In genomic region chr8:110895812-110896211, GRCm38 (mm10) we compare ENCODE assay signal across 29 mouse cellular contexts. TPM values are rescaled to one million over a fixed set of nuclear protein-coding genes. Genes with fewer than 3 reads are reported as not detected.
DNase-seq lines count a peak whose midpoint lies in the region; ATAC-seq and TF ChIP-seq lines count a peak whose summit lies in the region.
"Had no signal": no experiment of that assay in that cellular context is flagged by ENCODE, and none has a peak within 500 bp of the region (broad histone marks: within the 10 kb centered on the region; RNA-seq: fewer than 3 reads in every experiment).

No protein-coding gene starts in this region.

- H3K4me2 ChIP-seq in neural tube, embryonic 11.5 days (ENCODE audit: low read depth) = no peak overlapping the region
- H3K4me2 ChIP-seq: embryonic facial prominence, embryonic 13.5 days; forebrain, embryonic 12.5 days; forebrain, embryonic 15.5 days; heart, embryonic 11.5 days; hindbrain, embryonic 13.5 days; intestine, embryonic 15.5 days had no signal

- no peaks in the 10 kb centered on the region for H3K27me3 ChIP-seq in neural tube, embryonic 11.5 days (ENCODE audit: control insufficient read depth, insufficient read depth, low read length)
- H3K27me3 ChIP-seq: embryonic facial prominence, embryonic 13.5 days; forebrain, embryonic 12.5 days; forebrain, embryonic 15.5 days; hindbrain, embryonic 13.5 days; intestine, embryonic 15.5 days had no signal

- peak; percentile 8 for DNase-seq in neural tube, embryonic 11.5 days (ENCODE audit: low spot score)
- DNase-seq in neural tube, embryonic 10.5 days (ENCODE audit: extremely low spot score, low spot score) = no peak
- DNase-seq in Muller cell, postnatal 12 days (ENCODE audit: inconsistent ontology term) = no peak
- DNase-seq in MN1 (ENCODE audit: low spot score) = no peak
- DNase-seq: adrenal gland, adult 8-10 months; adrenal gland, postnatal 25 days; cerebellum, adult 18-20 months; cerebellum, postnatal 10 days; cerebellum, postnatal 36 days; embryo, embryonic 11 days; gastrocnemius, postnatal 25 days; heart, adult 11 months; heart, postnatal 36 days; kidney, adult 11 months had no signal

- H3K9ac ChIP-seq in neural tube, embryonic 11.5 days (ENCODE audit: low read length) = no peak overlapping the region
- H3K9ac ChIP-seq: embryonic facial prominence, embryonic 13.5 days; forebrain, embryonic 12.5 days; forebrain, embryonic 15.5 days; hindbrain, embryonic 13.5 days; intestine, embryonic 15.5 days had no signal

- no peaks in the 10 kb centered on the region for H3K4me1 ChIP-seq in neural tube, embryonic 11.5 days (ENCODE audit: control insufficient read depth, insufficient read depth, low read length)
- 0 out of 2 replicates have a peak, but pooled peaks cover 2% of the 10 kb centered on the region for H3K4me1 ChIP-seq in bone marrow, adult 2 months (ENCODE audit: control insufficient read depth, insufficient read depth, low read length)
- H3K4me1 ChIP-seq: embryonic facial prominence, embryonic 10.5 days; forebrain, embryonic 12.5 days; forebrain, embryonic 15.5 days; hindbrain, embryonic 13.5 days had no signal

- no peaks in the 10 kb centered on the region for H3K9me3 ChIP-seq in neural tube, embryonic 11.5 days (ENCODE audit: control insufficient read depth, low read length)
- H3K9me3 ChIP-seq: embryonic facial prominence, embryonic 10.5 days; embryonic facial prominence, embryonic 13.5 days; forebrain, embryonic 12.5 days; forebrain, embryonic 15.5 days; G1E; hindbrain, embryonic 10.5 days; hindbrain, embryonic 13.5 days; intestine, embryonic 15.5 days had no signal

- H3K27ac ChIP-seq in neural tube, embryonic 11.5 days (ENCODE audit: low read depth, low read length) = no peak overlapping the region
- H3K27ac ChIP-seq in bone marrow, adult 2 months (ENCODE audit: control insufficient read depth, insufficient read depth, low read depth, low read length, poor library complexity) = peak overlapping the region; percentile 68
- H3K27ac ChIP-seq: embryonic facial prominence, embryonic 10.5 days; embryonic facial prominence, embryonic 13.5 days; forebrain, embryonic 12.5 days; forebrain, embryonic 15.5 days; hindbrain, embryonic 10.5 days; hindbrain, embryonic 13.5 days; intestine, embryonic 15.5 days had no signal

- H3K36me3 ChIP-seq in neural tube, embryonic 11.5 days (ENCODE audit: control insufficient read depth, insufficient read depth, low read length) = no peaks in the 10 kb centered on the region
- H3K36me3 ChIP-seq: intestine, embryonic 15.5 days had no signal

- H3K4me3 ChIP-seq in neural tube, embryonic 11.5 days (ENCODE audit: low read depth, low read length) = no peak overlapping the region
- no peak overlapping the region for H3K4me3 ChIP-seq in bone marrow, adult 2 months (replicated peaks; ENCODE audit: control insufficient read depth, low read depth, low read length)
- H3K4me3 ChIP-seq: embryonic facial prominence, embryonic 10.5 days; embryonic facial prominence, embryonic 13.5 days; erythroblast, embryonic 14.5 days; forebrain, embryonic 12.5 days; forebrain, embryonic 15.5 days; hindbrain, embryonic 10.5 days; hindbrain, embryonic 13.5 days; intestine, embryonic 15.5 days had no signal

- no peak for ATAC-seq in neural tube, embryonic 11.5 days (ENCODE audit: insufficient read depth, low FRiP score, low TSS enrichment)
- ATAC-seq in megakaryocyte, adult 5-6 weeks (ENCODE audit: poor library complexity, severe bottlenecking) = peak; percentile 33
- ATAC-seq: activated CD4-positive, CD25-positive, alpha-beta regulatory T cell, adult 4 months; CD4-positive, CD25-positive, alpha-beta regulatory T cell, adult 4 months; forebrain, embryonic 15.5 days; hindbrain, embryonic 16.5 days; intestine, embryonic 15.5 days had no signal

- WGBS in neural tube, embryonic 11.5 days = 92% methylated on average over 13 of the region's 13 CpGs
- 74% methylated on average over 13 of the region's 13 CpGs for WGBS in bone marrow, adult 2 months

- TF ChIP-seq POLR2A in bone marrow, adult 2 months (IDR thresholded peaks at IDR 0.05; ENCODE audit: borderline replicate concordance, control insufficient read depth, low read depth, low read length) = no peak

- no peak for TF ChIP-seq CTCF in bone marrow, adult 2 months (IDR thresholded peaks at IDR 0.05; ENCODE audit: control insufficient read depth, insufficient read depth, low read length)

RNA-seq across cellular contexts. Expression of gene Fuk, which starts 6.5 kb away (rescaled TPM):
- polyA plus RNA-seq in neural tube, embryonic 11.5 days (2014; fragmentation: Nextera tagmentation; extraction: Ambion mirVana) = 6.4 and 7.5 TPM in 2 replicates
- 4.6 and 10.9 TPM in 2 replicates for polyA plus RNA-seq in bone marrow, adult 2 months (2011; ENCODE audit: insufficient read depth, insufficient read length, low replicate concordance, missing spikeins)
- 1.5 and 3.4 TPM in 2 replicates for total RNA-seq in megakaryocyte, adult 5-6 weeks (2015)
- total RNA-seq in megakaryocyte, adult 5-6 weeks (2017) = 3.7 TPM in 2 replicates

RNA-seq across cellular contexts. Expression of gene St3gal2, which starts 23.9 kb away (rescaled TPM):
- 18.2 and 19.1 TPM in 2 replicates for polyA plus RNA-seq in neural tube, embryonic 11.5 days (2014; fragmentation: Nextera tagmentation; extraction: Ambion mirVana)
- polyA plus RNA-seq in bone marrow, adult 2 months (2011; ENCODE audit: insufficient read depth, insufficient read length, low replicate concordance, missing spikeins) = 16.1 and 29.4 TPM in 2 replicates
- total RNA-seq in megakaryocyte, adult 5-6 weeks (2015) = 23.1 and 25.0 TPM in 2 replicates
- 15.2 and 17.0 TPM in 2 replicates for total RNA-seq in megakaryocyte, adult 5-6 weeks (2017)

RNA-seq across cellular contexts. Expression of gene Sf3b3, which starts 49.2 kb away (rescaled TPM):
- polyA plus RNA-seq in neural tube, embryonic 11.5 days (2014; fragmentation: Nextera tagmentation; extraction: Ambion mirVana) = 201 and 217 TPM in 2 replicates
- polyA plus RNA-seq in bone marrow, adult 2 months (2011; ENCODE audit: insufficient read depth, insufficient read length, low replicate concordance, missing spikeins) = 37.8 and 56.3 TPM in 2 replicates
- 58.4 and 63.2 TPM in 2 replicates for total RNA-seq in megakaryocyte, adult 5-6 weeks (2015)
- 74.7 and 87.7 TPM in 2 replicates for total RNA-seq in megakaryocyte, adult 5-6 weeks (2017)

RNA-seq across cellular contexts. Expression of gene Cog4, which starts 49.4 kb away (rescaled TPM):
- polyA plus RNA-seq in neural tube, embryonic 11.5 days (2014; fragmentation: Nextera tagmentation; extraction: Ambion mirVana) = 71.0 and 73.5 TPM in 2 replicates
- polyA plus RNA-seq in bone marrow, adult 2 months (2011; ENCODE audit: insufficient read depth, insufficient read length, low replicate concordance, missing spikeins) = 27.6 and 59.9 TPM in 2 replicates
- 13.6 and 17.4 TPM in 2 replicates for total RNA-seq in megakaryocyte, adult 5-6 weeks (2015)
- 31.8 and 35.4 TPM in 2 replicates for total RNA-seq in megakaryocyte, adult 5-6 weeks (2017)
